In genomic region chr4:89105486-89105885, GRCm38 (mm10) we compare ENCODE assay signal across 28 mouse cellular contexts. TPM values are rescaled to one million over a fixed set of nuclear protein-coding genes. Genes with fewer than 3 reads are reported as not detected.
A peak's percentile ranks its signal among the peaks of the same experiment; 100 is the strongest.
DNase-seq lines count a peak whose midpoint lies in the region; ATAC-seq and TF ChIP-seq lines count a peak whose summit lies in the region.
"Had no signal": no experiment of that assay in that cellular context is flagged by ENCODE, and none has a peak within 500 bp of the region (broad histone marks: within the 10 kb centered on the region; RNA-seq: fewer than 3 reads in every experiment).

No protein-coding gene starts in this region.

- no peak for ATAC-seq in kidney, embryonic 16.5 days (ENCODE audit: low FRiP score, low TSS enrichment)
- ATAC-seq in kidney, embryonic 14.5 days (ENCODE audit: low FRiP score, low TSS enrichment), result no peak
- no peak for ATAC-seq in stomach, postnatal 0 days (ENCODE audit: low FRiP score, low TSS enrichment)
- ATAC-seq: activated CD4-positive, CD25-positive, alpha-beta regulatory T cell, adult 4 months; forebrain, embryonic 14.5 days; intestine, postnatal 0 days had no signal

- H3K27ac ChIP-seq in kidney, embryonic 16.5 days (ENCODE audit: low read length), result no peak overlapping the region
- H3K27ac ChIP-seq in kidney, embryonic 14.5 days (ENCODE audit: low read depth, low read length), result no peak overlapping the region
- no peak overlapping the region for H3K27ac ChIP-seq in stomach, postnatal 0 days (replicated peaks)
- H3K27ac ChIP-seq: heart, embryonic 13.5 days; hindbrain, embryonic 14.5 days; limb, embryonic 10.5 days; limb, embryonic 15.5 days; liver, embryonic 14.5 days had no signal

- H3K36me3 ChIP-seq in kidney, embryonic 16.5 days (ENCODE audit: insufficient read depth, low read length), result no peaks in the 10 kb centered on the region
- H3K36me3 ChIP-seq in kidney, embryonic 14.5 days (ENCODE audit: control insufficient read depth, insufficient read depth, low read length), result no peaks in the 10 kb centered on the region
- no peaks in the 10 kb centered on the region for H3K36me3 ChIP-seq in stomach, postnatal 0 days (ENCODE audit: control insufficient read depth, insufficient read depth, low read length)
- H3K36me3 ChIP-seq: G1E; heart, embryonic 13.5 days; limb, embryonic 10.5 days; limb, embryonic 15.5 days had no signal

- H3K4me3 ChIP-seq in kidney, embryonic 16.5 days (ENCODE audit: low read length), result no peak overlapping the region
- no peak overlapping the region for H3K4me3 ChIP-seq in kidney, embryonic 14.5 days (ENCODE audit: low read length)
- no peak overlapping the region for H3K4me3 ChIP-seq in stomach, postnatal 0 days (ENCODE audit: low read depth, low read length)
- H3K4me3 ChIP-seq: heart, embryonic 13.5 days; limb, embryonic 10.5 days; limb, embryonic 15.5 days had no signal

- H3K4me2 ChIP-seq in kidney, embryonic 16.5 days (replicated peaks; ENCODE audit: low read depth, low read length), result no peak overlapping the region
- H3K4me2 ChIP-seq in kidney, embryonic 14.5 days (replicated peaks; ENCODE audit: low read depth, low read length), result no peak overlapping the region
- no peak overlapping the region for H3K4me2 ChIP-seq in stomach, postnatal 0 days (replicated peaks; ENCODE audit: low read depth)
- H3K4me2 ChIP-seq: heart, embryonic 13.5 days; hindbrain, embryonic 14.5 days; limb, embryonic 15.5 days; lung, embryonic 14.5 days had no signal

- no peak overlapping the region for H3K9ac ChIP-seq in kidney, embryonic 16.5 days (replicated peaks; ENCODE audit: low read length)
- H3K9ac ChIP-seq in kidney, embryonic 14.5 days (ENCODE audit: low read depth, low read length), result no peak overlapping the region
- no peak overlapping the region for H3K9ac ChIP-seq in stomach, postnatal 0 days (ENCODE audit: low read length)
- H3K9ac ChIP-seq: heart, embryonic 13.5 days; hindbrain, embryonic 14.5 days; limb, embryonic 15.5 days; liver, embryonic 14.5 days; lung, embryonic 14.5 days had no signal

- H3K9me3 ChIP-seq in kidney, embryonic 16.5 days (ENCODE audit: low read length), result no peaks in the 10 kb centered on the region
- H3K9me3 ChIP-seq in kidney, embryonic 14.5 days (ENCODE audit: control insufficient read depth, low read length), result no peaks in the 10 kb centered on the region
- H3K9me3 ChIP-seq in stomach, postnatal 0 days (ENCODE audit: control insufficient read depth, low read length), result no peaks in the 10 kb centered on the region
- H3K9me3 ChIP-seq: heart, embryonic 13.5 days; limb, embryonic 10.5 days; limb, embryonic 15.5 days had no signal

- WGBS in kidney, embryonic 16.5 days, result 43% methylated on average over 2 of the region's 2 CpGs
- 44% methylated on average over 2 of the region's 2 CpGs for WGBS in kidney, embryonic 14.5 days
- WGBS in stomach, postnatal 0 days, result 41% methylated on average over 2 of the region's 2 CpGs

- H3K27me3 ChIP-seq in kidney, embryonic 16.5 days (ENCODE audit: insufficient read depth, low read length), result no peaks in the 10 kb centered on the region
- H3K27me3 ChIP-seq in kidney, embryonic 14.5 days (ENCODE audit: control insufficient read depth, insufficient read depth, low read length), result no peaks in the 10 kb centered on the region
- H3K27me3 ChIP-seq in stomach, postnatal 0 days (ENCODE audit: control insufficient read depth, insufficient read depth, low read length), result no peaks in the 10 kb centered on the region
- H3K27me3 ChIP-seq: CH12.LX; heart, embryonic 13.5 days; limb, embryonic 15.5 days had no signal

- no peaks in the 10 kb centered on the region for H3K4me1 ChIP-seq in kidney, embryonic 16.5 days (ENCODE audit: insufficient read depth, low read length)
- no peaks in the 10 kb centered on the region for H3K4me1 ChIP-seq in kidney, embryonic 14.5 days (ENCODE audit: control insufficient read depth, insufficient read depth, low read length)
- no peaks in the 10 kb centered on the region for H3K4me1 ChIP-seq in stomach, postnatal 0 days (replicated peaks; ENCODE audit: control insufficient read depth, insufficient read depth)
- H3K4me1 ChIP-seq: heart, embryonic 13.5 days; limb, embryonic 10.5 days; limb, embryonic 15.5 days had no signal

- TF ChIP-seq EP300 in stomach, postnatal 0 days (optimal IDR thresholded peaks at IDR 0.05), result no peak

- DNase-seq in kidney, adult 11 months, result peak; percentile 9
- DNase-seq in kidney, postnatal 36 days, result peak; percentile 29 to 44
- DNase-seq in NIH3T3 (ENCODE audit: low read depth), result peak; percentile 57
- DNase-seq in stomach, postnatal 0 days (ENCODE audit: low spot score), result peak; percentile 18
- DNase-seq in cerebellum, postnatal 36 days, result no peak
- DNase-seq in layer of hippocampus, adult 8-10 months (ENCODE audit: low spot score in 2 of 2), result no peak
- DNase-seq: adrenal gland, adult 8-10 months; cerebellum, adult 8-10 months; cerebellum, postnatal 25 days; gastrocnemius, postnatal 25 days; heart, adult 18-20 months; heart, postnatal 10 days; lung, embryonic 14.5 days; lung, postnatal 14 days; midbrain, embryonic 14.5 days; thymus, postnatal 14 days had no signal

- no peak for TF ChIP-seq CTCF in stomach, postnatal 0 days (IDR thresholded peaks at IDR 0.05; ENCODE audit: low read depth)

RNA-seq across cellular contexts. Expression of gene Mtap, which starts 31.4 kb away (rescaled TPM):
- 72.0 and 73.3 TPM in 2 replicates for polyA plus RNA-seq in kidney, embryonic 16.5 days (2015; fragmentation: Nextera tagmentation; extraction: Ambion mirVana)
- polyA plus RNA-seq in kidney, embryonic 14.5 days (2014; fragmentation: Nextera tagmentation; extraction: Ambion mirVana), result 63.9 and 91.2 TPM in 2 replicates
- polyA plus RNA-seq in stomach, postnatal 0 days (2015; fragmentation: Nextera tagmentation; extraction: Ambion mirVana), result 23.5 and 23.9 TPM in 2 replicates
- total RNA-seq in layer of hippocampus, adult 8-10 months (2022), result 10 to 100 TPM; 10.4 to 11.9 (median 11.0) TPM
- total RNA-seq: CH12.LX had no signal
- polyA plus RNA-seq: G1E had no signal

Comparison
In these comparisons a context has a peak if more than half of its experiments do, and no peak if none do; other contexts are left out.
1. DNase-seq: peak in kidney, adult 11 months (single experiment), kidney, postnatal 36 days (2 of 2), NIH3T3 (single experiment) and stomach, postnatal 0 days (single experiment); none in cerebellum, postnatal 36 days (0 of 2) and layer of hippocampus, adult 8-10 months (0 of 2).